Comparison of ENCODE assay signal across 8 mouse cellular contexts in the genomic region with DNA sequence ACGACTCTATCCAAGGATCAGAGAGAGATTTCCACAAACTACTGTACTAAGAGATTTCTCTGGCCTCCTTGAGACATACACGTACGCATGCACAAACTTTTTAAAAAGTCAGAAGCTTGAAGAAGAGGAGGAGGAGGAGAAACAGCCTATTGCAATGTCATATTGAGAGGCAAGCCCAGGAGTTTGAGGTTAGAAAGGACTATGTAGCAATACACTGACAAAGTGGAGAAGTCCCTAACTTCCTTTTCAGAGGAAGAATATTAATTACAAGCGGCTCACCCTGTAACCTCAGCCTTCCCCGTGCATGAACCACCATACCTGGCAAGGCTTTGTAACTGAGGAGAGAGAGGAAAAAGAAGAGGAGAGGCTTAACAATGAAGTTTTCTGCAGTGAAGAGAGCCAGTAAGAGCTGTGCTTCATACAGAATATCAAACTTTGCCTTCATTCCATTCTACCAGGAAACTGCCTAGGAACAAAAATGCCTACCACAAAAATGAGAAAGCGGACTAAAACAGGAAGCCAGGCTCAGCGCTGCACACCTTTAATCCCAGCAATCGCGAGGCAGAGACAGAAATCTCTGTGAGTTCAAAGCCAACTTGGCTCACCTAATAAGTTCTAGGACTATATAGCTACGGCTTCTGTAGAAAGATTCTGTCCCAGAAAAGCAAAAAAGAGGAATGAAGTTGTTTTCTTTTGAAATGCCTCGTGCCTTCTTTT. TPM values are rescaled to one million over a fixed set of nuclear protein-coding genes. Genes with fewer than 3 reads are reported as not detected.
DNase-seq lines count a peak whose midpoint lies in the region; ATAC-seq and TF ChIP-seq lines count a peak whose summit lies in the region.

No protein-coding gene starts in this region.

- WGBS in heart, embryonic 11.5 days (ENCODE audit: insufficient replicate concordance) = 27% methylated on average over 11 of the region's 11 CpGs
- WGBS in hindbrain, embryonic 11.5 days = 30% methylated on average over 11 of the region's 11 CpGs

- peaks cover 20% of the 10 kb centered on the region for H3K4me1 ChIP-seq in heart, embryonic 11.5 days (ENCODE audit: control insufficient read depth, insufficient read depth, low read length)
- peaks cover 7 to 29% of the 10 kb centered on the region in 2 experiments for H3K4me1 ChIP-seq in CH12.LX (ENCODE audit: control insufficient read depth in 1 of 2, insufficient read depth in 2 of 2)
- H3K4me1 ChIP-seq in hindbrain, embryonic 11.5 days (replicated peaks; ENCODE audit: control insufficient read depth, insufficient read depth, low read length) = peaks cover 10% of the 10 kb centered on the region; the same call in 1 of the 2 replicates

- DNase-seq in heart, adult 9 months (ENCODE audit: low spot score in 2 of 2) = no peak
- peak; percentile 46 for DNase-seq in CH12.LX (ENCODE audit: extremely low read depth)
- no peak for DNase-seq in hindbrain, embryonic 11.5 days (ENCODE audit: low spot score)
- DNase-seq in spleen, adult 18-20 months = no peak
- DNase-seq in cerebellum, postnatal 36 days = no peak
- DNase-seq in frontal cortex, adult 2 months (ENCODE audit: extremely low spot score in 1 of 2, low spot score in 1 of 2) = no peak

- peak overlapping the region; percentile 83 for H3K9ac ChIP-seq in heart, embryonic 11.5 days (ENCODE audit: low read depth, low read length)
- peak overlapping the region; percentile 60 for H3K9ac ChIP-seq in CH12.LX (ENCODE audit: insufficient read depth, low read depth)
- peak overlapping the region; percentile 84 for H3K9ac ChIP-seq in hindbrain, embryonic 11.5 days (ENCODE audit: low read depth, low read length)

- TF ChIP-seq EP300 in CH12.LX (IDR thresholded peaks at IDR 0.05; ENCODE audit: low read length) = no peak

- ATAC-seq in heart, embryonic 11.5 days (replicated peaks; ENCODE audit: insufficient number of reproducible peaks, low FRiP score, low TSS enrichment) = no peak
- no peak for ATAC-seq in hindbrain, embryonic 11.5 days (ENCODE audit: low FRiP score)
- peak; percentile 40 for ATAC-seq in megakaryocyte progenitor cell, adult 5-6 weeks (replicated peaks; ENCODE audit: poor library complexity)

- H3K79me2 ChIP-seq in CH12.LX (replicated peaks; ENCODE audit: control insufficient read depth, extremely low read depth, insufficient read depth, poor library complexity, severe bottlenecking) = peaks cover 37% of the 10 kb centered on the region

- in situ Hi-C loops in CH12.LX (cut with MboI; ENCODE audit: low pct_ligation_motif_present, low pct_unique_long_range_greater_than_20kb, low sequenced_read_pairs) = loop anchor here (10.0 to 25.0 kb wide), 4 partner anchors 112 to 312 kb away; a partner anchor contains a TSS

- H3K4me2 ChIP-seq in heart, embryonic 11.5 days = peak overlapping the region; percentile 93
- H3K4me2 ChIP-seq in CH12.LX (ENCODE audit: insufficient read depth, low read depth, poor library complexity, severe bottlenecking) = peak overlapping the region; percentile 81
- peak overlapping the region; percentile 95 for H3K4me2 ChIP-seq in hindbrain, embryonic 11.5 days (replicated peaks; ENCODE audit: low read depth, low read length)

- TF ChIP-seq POLR2A in CH12.LX (IDR thresholded peaks at IDR 0.05; ENCODE audit: low read depth, low read length) = no peak

- peaks cover 4% of the 10 kb centered on the region for H3K36me3 ChIP-seq in heart, embryonic 11.5 days (ENCODE audit: control insufficient read depth, insufficient read depth, low read length)
- H3K36me3 ChIP-seq in CH12.LX (replicated peaks in 1 of 2; ENCODE audit: control insufficient read depth in 1 of 2, insufficient read depth in 1 of 2, low read length in 1 of 2) = peaks cover 0 to 20% of the 10 kb centered on the region in 2 experiments
- no peaks in the 10 kb centered on the region; the same call in 1 of the 2 replicates for H3K36me3 ChIP-seq in hindbrain, embryonic 11.5 days (ENCODE audit: control insufficient read depth, insufficient read depth, low read length)

- 0 out of 2 replicates have a peak overlapping the region, but pooled peaks have one; percentile 15 for H3K27ac ChIP-seq in heart, embryonic 11.5 days (ENCODE audit: low read depth, low read length)
- no peak overlapping the region for H3K27ac ChIP-seq in CH12.LX (ENCODE audit: insufficient read depth, low read depth)
- H3K27ac ChIP-seq in hindbrain, embryonic 11.5 days (ENCODE audit: low read depth, low read length) = no peak overlapping the region

- H3K4me3 ChIP-seq in heart, embryonic 11.5 days (ENCODE audit: low read depth, low read length) = peak overlapping the region; percentile 79
- H3K4me3 ChIP-seq in CH12.LX (replicated peaks in 1 of 3; ENCODE audit: low read depth in 2 of 3, low read length in 2 of 3, poor library complexity in 1 of 3) = peak overlapping the region; percentile 72 to 90 (median 82)
- H3K4me3 ChIP-seq in hindbrain, embryonic 11.5 days (ENCODE audit: low read depth, low read length) = peak overlapping the region; percentile 90

- dilution Hi-C loops in CH12.LX (cut with MboI; ENCODE audit: extremely low pct_ligation_motif_present, extremely low pct_unique_long_range_greater_than_20kb, low sequenced_read_pairs) = no loop called here

- no peak for TF ChIP-seq CTCF in CH12.LX (conservative IDR thresholded peaks at IDR 0.05 in 1 of 2, IDR thresholded peaks at IDR 0.05 in 1 of 2; ENCODE audit: low read depth in 2 of 2, low read length in 2 of 2)

- H3K9me3 ChIP-seq in heart, embryonic 11.5 days (replicated peaks; ENCODE audit: control insufficient read depth, low read length) = no peaks in the 10 kb centered on the region
- peaks cover 3% of the 10 kb centered on the region for H3K9me3 ChIP-seq in CH12.LX (replicated peaks; ENCODE audit: low read length)
- no peaks in the 10 kb centered on the region for H3K9me3 ChIP-seq in hindbrain, embryonic 11.5 days (ENCODE audit: control insufficient read depth, low read length)

- H3K27me3 ChIP-seq in heart, embryonic 11.5 days (ENCODE audit: control insufficient read depth, insufficient read depth, low read length) = no peaks in the 10 kb centered on the region
- no peaks in the 10 kb centered on the region for H3K27me3 ChIP-seq in CH12.LX (replicated peaks)
- no peaks in the 10 kb centered on the region for H3K27me3 ChIP-seq in hindbrain, embryonic 11.5 days (ENCODE audit: control insufficient read depth, insufficient read depth, low read length)

- TF ChIP-seq RAD21 in CH12.LX (IDR thresholded peaks at IDR 0.05; ENCODE audit: low read depth, low read length) = no peak

TF ChIP-seq in CH12.LX, 34 proteins besides CTCF, POLR2A, EP300 and RAD21:
- TF ChIP-seq CHD2 (IDR thresholded peaks at IDR 0.05; ENCODE audit: low read length) (0 out of 2 replicates have a peak, but pooled peaks have one; percentile 48), TCF12 (IDR thresholded peaks at IDR 0.05; ENCODE audit: low read depth, low read length) (no peak), JUN (IDR thresholded peaks at IDR 0.05; ENCODE audit: insufficient read depth, low read depth, low read length) (no peak)

RNA-seq across cellular contexts. Expression of a gene that starts 0.5 kb away (rescaled TPM):
- 9.6 and 10.4 TPM in 2 replicates for polyA plus RNA-seq in heart, embryonic 11.5 days (2014; fragmentation: Nextera tagmentation; extraction: Ambion mirVana)
- 31.9 and 41.5 TPM in 2 replicates for total RNA-seq in CH12.LX (2012; rRNA removed)
- total RNA-seq in CH12.LX (2014; rRNA removed) = 27.4 and 29.5 TPM in 2 replicates
- polyA plus RNA-seq in CH12.LX (2012; ENCODE audit: insufficient read length, low read depth) = 33.5 and 34.3 TPM in 2 replicates
- polyA plus RNA-seq in hindbrain, embryonic 11.5 days (2014; fragmentation: Nextera tagmentation; extraction: Ambion mirVana) = 14.9 and 15.0 TPM in 2 replicates
- total RNA-seq in megakaryocyte progenitor cell, adult 5-6 weeks (2015) = 13.5 and 14.6 TPM in 2 replicates
- total RNA-seq in megakaryocyte progenitor cell, adult 5-6 weeks (2017) = 16.7 and 17.7 TPM in 2 replicates
- polyA plus RNA-seq in frontal cortex, adult 2 months (2012; rRNA removed) = 11.5 and 12.0 TPM in 2 replicates

RNA-seq across cellular contexts. Expression of a gene that starts 28.2 kb away (rescaled TPM):
- polyA plus RNA-seq in heart, embryonic 11.5 days (2014; fragmentation: Nextera tagmentation; extraction: Ambion mirVana) = 34.3 and 41.7 TPM in 2 replicates
- total RNA-seq in CH12.LX (2012; rRNA removed) = 5.7 and 6.2 TPM in 2 replicates
- total RNA-seq in CH12.LX (2014; rRNA removed) = 5.0 and 5.3 TPM in 2 replicates
- 5.7 and 6.9 TPM in 2 replicates for polyA plus RNA-seq in CH12.LX (2012; ENCODE audit: insufficient read length, low read depth)
- 27.5 and 31.0 TPM in 2 replicates for polyA plus RNA-seq in hindbrain, embryonic 11.5 days (2014; fragmentation: Nextera tagmentation; extraction: Ambion mirVana)
- total RNA-seq in megakaryocyte progenitor cell, adult 5-6 weeks (2015) = 15.9 and 19.3 TPM in 2 replicates
- 12.6 and 26.8 TPM in 2 replicates for total RNA-seq in megakaryocyte progenitor cell, adult 5-6 weeks (2017)
- 71.7 and 73.3 TPM in 2 replicates for polyA plus RNA-seq in frontal cortex, adult 2 months (2012; rRNA removed)

RNA-seq across cellular contexts. Expression of a gene that starts 34.7 kb away (rescaled TPM):
- not detected in 2 replicates for polyA plus RNA-seq in heart, embryonic 11.5 days (2014; fragmentation: Nextera tagmentation; extraction: Ambion mirVana)
- total RNA-seq in CH12.LX (2012; rRNA removed) = not detected in 2 replicates
- total RNA-seq in CH12.LX (2014; rRNA removed) = not detected in 2 replicates
- polyA plus RNA-seq in CH12.LX (2012; ENCODE audit: insufficient read length, low read depth) = 0.08 TPM in 1 of 2 replicates, not detected in the other
- polyA plus RNA-seq in hindbrain, embryonic 11.5 days (2014; fragmentation: Nextera tagmentation; extraction: Ambion mirVana) = 0.08 TPM in 1 of 2 replicates, not detected in the other
- total RNA-seq in megakaryocyte progenitor cell, adult 5-6 weeks (2015) = not detected in 2 replicates
- not detected in 2 replicates for total RNA-seq in megakaryocyte progenitor cell, adult 5-6 weeks (2017)
- polyA plus RNA-seq in frontal cortex, adult 2 months (2012; rRNA removed) = 0.04 and 0.06 TPM in 2 replicates

RNA-seq across cellular contexts. Expression of a gene that starts 37.7 kb away (rescaled TPM):
- 33.0 and 35.5 TPM in 2 replicates for polyA plus RNA-seq in heart, embryonic 11.5 days (2014; fragmentation: Nextera tagmentation; extraction: Ambion mirVana)
- 10.2 and 13.2 TPM in 2 replicates for total RNA-seq in CH12.LX (2012; rRNA removed)
- 9.7 and 9.8 TPM in 2 replicates for total RNA-seq in CH12.LX (2014; rRNA removed)
- 6.6 and 7.2 TPM in 2 replicates for polyA plus RNA-seq in CH12.LX (2012; ENCODE audit: insufficient read length, low read depth)
- polyA plus RNA-seq in hindbrain, embryonic 11.5 days (2014; fragmentation: Nextera tagmentation; extraction: Ambion mirVana) = 14.0 and 15.7 TPM in 2 replicates
- 12.1 and 13.3 TPM in 2 replicates for total RNA-seq in megakaryocyte progenitor cell, adult 5-6 weeks (2015)
- total RNA-seq in megakaryocyte progenitor cell, adult 5-6 weeks (2017) = 9.4 and 12.7 TPM in 2 replicates
- polyA plus RNA-seq in frontal cortex, adult 2 months (2012; rRNA removed) = 7.2 and 8.7 TPM in 2 replicates

RNA-seq across cellular contexts. Expression of a gene that starts 59.4 kb away (rescaled TPM):
- polyA plus RNA-seq in heart, embryonic 11.5 days (2014; fragmentation: Nextera tagmentation; extraction: Ambion mirVana) = 19.3 and 20.7 TPM in 2 replicates
- total RNA-seq in CH12.LX (2012; rRNA removed) = 0.42 TPM in 1 of 2 replicates, not detected in the other
- not detected in 2 replicates for total RNA-seq in CH12.LX (2014; rRNA removed)
- not detected in 2 replicates for polyA plus RNA-seq in CH12.LX (2012; ENCODE audit: insufficient read length, low read depth)
- polyA plus RNA-seq in hindbrain, embryonic 11.5 days (2014; fragmentation: Nextera tagmentation; extraction: Ambion mirVana) = 45.5 and 49.5 TPM in 2 replicates
- total RNA-seq in megakaryocyte progenitor cell, adult 5-6 weeks (2015) = 10.8 and 14.6 TPM in 2 replicates
- 11.8 and 13.6 TPM in 2 replicates for total RNA-seq in megakaryocyte progenitor cell, adult 5-6 weeks (2017)
- polyA plus RNA-seq in frontal cortex, adult 2 months (2012; rRNA removed) = 15.6 and 15.7 TPM in 2 replicates
